Mouse (Mus musculus) neural tube, embryonic 13.5 days (tissue): Measurements from ENCODE around the gene 1600014C10Rik. TPM values are rescaled to one million over a fixed set of nuclear protein-coding genes. Genes with fewer than 3 reads are reported as not detected.

Source experiments
- ATAC-seq: fragments of 200-750 bp; cut with Nextera tagmentation; 2 replicates; pipeline ENCODE4 v1.8.0; 2017; ENCODE audit warnings: low read depth, mild to moderate bottlenecking, moderate TSS enrichment, moderate library complexity
- H3K27ac ChIP-seq: fragments of 300-500 bp; sonication (generic); replicated peaks from 2 replicates; pipeline ENCODE4 v1.5.1; 2015; ENCODE audit warnings: moderate library complexity, mild to moderate bottlenecking, inconsistent platforms
- H3K27me3 ChIP-seq: fragments of 300-500 bp; sonication (generic); 2 replicates; pipeline ENCODE4 v1.6.1; 2015; ENCODE audit warnings: mild to moderate bottlenecking, inconsistent platforms
- H3K36me3 ChIP-seq: fragments of 300-500 bp; sonication (generic); 2 replicates; pipeline ENCODE4 v1.6.1; 2015; ENCODE audit warnings: mild to moderate bottlenecking, inconsistent platforms
- H3K4me1 ChIP-seq: fragments of 300-500 bp; sonication (generic); replicated peaks from 2 replicates; pipeline ENCODE4 v1.6.1; 2015; ENCODE audit warnings: inconsistent platforms
- H3K4me2 ChIP-seq: fragments of 300-500 bp; sonication (generic); 2 replicates; pipeline ENCODE4 v1.6.1; 2015; ENCODE audit warnings: inconsistent platforms, mild to moderate bottlenecking, moderate library complexity
- H3K4me3 ChIP-seq: fragments of 300-500 bp; sonication (generic); 2 replicates; pipeline ENCODE4 v1.5.1; 2015; ENCODE audit warnings: mild to moderate bottlenecking, inconsistent platforms
- H3K9ac ChIP-seq: fragments of 300-500 bp; sonication (generic); 2 replicates; pipeline ENCODE4 v1.6.1; 2015; ENCODE audit warnings: moderate library complexity, mild to moderate bottlenecking, inconsistent platforms
- H3K9me3 ChIP-seq: fragments of 300-500 bp; sonication (generic); 2 replicates; pipeline ENCODE4 v1.6.1; 2016; ENCODE audit warnings: inconsistent platforms
- WGBS: fragments of 180-500 bp; shearing (Covaris S2); methylation state at CpG from one replicate; pipeline ENCODE4 v1.1.7; 2015; 5-methylcytosine and 5-hydroxymethylcytosine counted together
- polyA plus RNA-seq: library from polyadenylated mRNA; unstranded; fragments of >200 nt; fragmentation: Nextera tagmentation; extraction: Ambion mirVana; gene quantifications from 2 replicates; pipeline ENCODE4 v1.2.1, GENCODE M21; 2015

1600014C10Rik gene
- polyA plus RNA-seq, 1 experiment from 2014 or later: 27.5 TPM

GRCm38 (mm10) chr7:38186861-38187260, 3.8 kb downstream of the 1600014C10Rik start:
- H3K4me2 ChIP-seq: no peak overlapping the region

GRCm38 (mm10) chr7:38187796-38188195, 4.8 kb downstream of the 1600014C10Rik start:
- ATAC-seq: no peak
- no peak overlapping the region for H3K9ac ChIP-seq
- no peak overlapping the region for H3K4me2 ChIP-seq
- no peaks in the 10 kb centered on the region for H3K9me3 ChIP-seq
- peaks cover 20% of the 10 kb centered on the region for H3K4me1 ChIP-seq
- H3K27me3 ChIP-seq: no peaks in the 10 kb centered on the region
- WGBS: 90% methylated on average over 4 of the region's 4 CpGs
- H3K36me3 ChIP-seq: peaks cover 21% of the 10 kb centered on the region; the same call in 1 of the 2 replicates
- no peak overlapping the region for H3K4me3 ChIP-seq
- H3K27ac ChIP-seq: no peak overlapping the region

More at GRCm38 (mm10) chr7:38186861-38187260, 3.8 kb downstream of the 1600014C10Rik start:
- ATAC-seq: no peak
- Histone ChIP-seq H3K36me3 (peaks cover 18% of the 10 kb centered on the region; the same call in 1 of the 2 replicates), H3K27ac (no peak overlapping the region), H3K9me3 (no peaks in the 10 kb centered on the region), H3K4me3 (no peak overlapping the region), H3K4me1 (peaks cover 22% of the 10 kb centered on the region), H3K9ac (no peak overlapping the region), H3K27me3 (no peaks in the 10 kb centered on the region)
- 89% methylated on average over 4 of the region's 4 CpGs for WGBS

- WGBS: 93% methylated on average over 8 of the region's 8 CpGs
- no peak for ATAC-seq
- peaks cover 23% of the 10 kb centered on the region; the same call in 1 of the 2 replicates for H3K36me3 ChIP-seq
- H3K27ac ChIP-seq: no peak overlapping the region
- H3K4me2 ChIP-seq: no peak overlapping the region
- H3K27me3 ChIP-seq: no peaks in the 10 kb centered on the region
- no peak overlapping the region for H3K9ac ChIP-seq
- no peak overlapping the region for H3K4me3 ChIP-seq
- peaks cover 14% of the 10 kb centered on the region for H3K4me1 ChIP-seq
- H3K9me3 ChIP-seq: no peaks in the 10 kb centered on the region
Observed at GRCm38 (mm10) chr7:38188281-38189075, 5.5 kb downstream of the 1600014C10Rik start.

GRCm38 (mm10) chr7:38189136-38189982, 6.3 kb downstream of the 1600014C10Rik start:
- Histone ChIP-seq H3K27me3 (no peaks in the 10 kb centered on the region), H3K27ac (no peak overlapping the region), H3K9ac (no peak overlapping the region), H3K4me2 (no peak overlapping the region), H3K36me3 (peaks cover 23% of the 10 kb centered on the region; the same call in 1 of the 2 replicates), H3K4me1 (peaks cover 9% of the 10 kb centered on the region), H3K4me3 (no peak overlapping the region), H3K9me3 (no peaks in the 10 kb centered on the region)
- no peak for ATAC-seq
- WGBS: 87% methylated on average over 15 of the region's 15 CpGs

GRCm38 (mm10) chr7:38190056-38190835, 7.2 kb downstream of the 1600014C10Rik start:
- no peak overlapping the region for H3K4me2 ChIP-seq
- ATAC-seq: no peak
- no peak overlapping the region for H3K4me3 ChIP-seq
- no peak overlapping the region for H3K27ac ChIP-seq
- no peak overlapping the region for H3K9ac ChIP-seq
- 0 out of 2 replicates have a peak, but pooled peaks cover under 1% of the 10 kb centered on the region for H3K4me1 ChIP-seq
- 91% methylated on average over 8 of the region's 8 CpGs for WGBS
- no peaks in the 10 kb centered on the region for H3K27me3 ChIP-seq
- H3K9me3 ChIP-seq: no peaks in the 10 kb centered on the region
- peaks cover 28% of the 10 kb centered on the region; the same call in 1 of the 2 replicates for H3K36me3 ChIP-seq

GRCm38 (mm10) chr7:38191146-38191545, 8.1 kb downstream of the 1600014C10Rik start:
- Histone ChIP-seq H3K9ac (no peak overlapping the region), H3K27me3 (no peaks in the 10 kb centered on the region), H3K36me3 (peaks cover 28% of the 10 kb centered on the region; the same call in 1 of the 2 replicates), H3K4me2 (no peak overlapping the region), H3K4me1 (no peaks in the 10 kb centered on the region), H3K27ac (no peak overlapping the region), H3K9me3 (no peaks in the 10 kb centered on the region), H3K4me3 (no peak overlapping the region)
- ATAC-seq: no peak
- WGBS: 66% methylated on average over 8 of the region's 8 CpGs

GRCm38 (mm10) chr7:38191571-38191970, 8.6 kb downstream of the 1600014C10Rik start:
- Histone ChIP-seq H3K27ac (no peak overlapping the region), H3K9ac (no peak overlapping the region), H3K9me3 (no peaks in the 10 kb centered on the region), H3K27me3 (no peaks in the 10 kb centered on the region), H3K4me3 (no peak overlapping the region), H3K36me3 (peaks cover 28% of the 10 kb centered on the region; the same call in 1 of the 2 replicates), H3K4me1 (no peaks in the 10 kb centered on the region), H3K4me2 (no peak overlapping the region)
- 46% methylated on average over 10 of the region's 10 CpGs for WGBS
- no peak for ATAC-seq

GRCm38 (mm10) chr7:38199907-38200605, 17.0 kb downstream of the 1600014C10Rik start:
- Histone ChIP-seq H3K27me3 (no peaks in the 10 kb centered on the region), H3K36me3 (0 out of 2 replicates have a peak, but pooled peaks cover 2% of the 10 kb centered on the region), H3K9ac (no peak overlapping the region), H3K4me2 (peak overlapping the region; percentile 58), H3K9me3 (no peaks in the 10 kb centered on the region), H3K4me3 (peak overlapping the region; percentile 32; the same call in 1 of the 2 replicates), H3K27ac (no peak overlapping the region), H3K4me1 (peaks cover 9% of the 10 kb centered on the region; the same call in 1 of the 2 replicates)
- ATAC-seq: no peak
- WGBS: 70% methylated on average over 8 of the region's 8 CpGs

- H3K9me3 ChIP-seq: no peaks in the 10 kb centered on the region
Observed at GRCm38 (mm10) chr7:38200606-38201289, 17.7 kb downstream of the 1600014C10Rik start.

GRCm38 (mm10) chr7:38201290-38201658, 18.3 kb downstream of the 1600014C10Rik start:
- H3K9me3 ChIP-seq: no peaks in the 10 kb centered on the region
- H3K4me1 ChIP-seq: peaks cover 9% of the 10 kb centered on the region; the same call in 1 of the 2 replicates
- H3K27me3 ChIP-seq: no peaks in the 10 kb centered on the region
- 27% methylated on average over 3 of the region's 3 CpGs for WGBS
- ATAC-seq: peak; percentile 57
- no peak overlapping the region for H3K4me3 ChIP-seq
- H3K4me2 ChIP-seq: peak overlapping the region; percentile 58; the same call in 1 of the 2 replicates
- H3K9ac ChIP-seq: no peak overlapping the region
- H3K27ac ChIP-seq: no peak overlapping the region
- no peaks in the 10 kb centered on the region for H3K36me3 ChIP-seq

More at GRCm38 (mm10) chr7:38200606-38201289, 17.7 kb downstream of the 1600014C10Rik start:
- peak overlapping the region; percentile 32 for H3K4me3 ChIP-seq
- no peaks in the 10 kb centered on the region for H3K27me3 ChIP-seq
- 3% methylated on average over 28 of the region's 28 CpGs for WGBS
- H3K4me2 ChIP-seq: peak overlapping the region; percentile 58
- ATAC-seq: peak; percentile 90
- no peaks in the 10 kb centered on the region for H3K36me3 ChIP-seq
- no peak overlapping the region for H3K27ac ChIP-seq
- H3K4me1 ChIP-seq: peaks cover 9% of the 10 kb centered on the region; the same call in 1 of the 2 replicates
- peak overlapping the region; percentile 69 for H3K9ac ChIP-seq
